Mouse (Mus musculus) forebrain, postnatal 0 days (tissue): ENCODE measurements around the gene Myh9. TPM values are rescaled to one million over a fixed set of nuclear protein-coding genes. Genes with fewer than 3 reads are reported as not detected.
"Not testable (repeated sequence)": the region's sequence is repeated elsewhere in the genome, so short reads cannot be mapped to it uniquely, and the experiment has no call there.

Experiments used
- ATAC-seq: fragments of 200-750 bp; cut with Nextera tagmentation; 2 replicates; pipeline ENCODE4 v1.8.0; 2017; ENCODE audit warnings: mild to moderate bottlenecking, moderate library complexity
- DNase-seq: peaks from one replicate; pipeline ENCODE4 v3.0.0-alpha.2; 2015
- H3K27ac ChIP-seq: fragments of 300-500 bp; sonication (generic); 2 replicates; pipeline ENCODE4 v1.5.1; 2014; ENCODE audit warnings: low read depth, mild to moderate bottlenecking, antibody characterized with exemption, low read length, moderate library complexity, mixed read lengths
- H3K27me3 ChIP-seq: fragments of 300-500 bp; sonication (generic); 2 replicates; pipeline ENCODE4 v1.6.1; 2014; ENCODE audit warnings: mild to moderate bottlenecking, low read length, mixed read lengths; ENCODE audit not compliant: insufficient read depth
- H3K36me3 ChIP-seq: fragments of 300-500 bp; sonication (generic); 2 replicates; pipeline ENCODE4 v1.6.1; 2014; ENCODE audit warnings: mild to moderate bottlenecking, moderate library complexity; ENCODE audit not compliant: insufficient read depth
- H3K4me1 ChIP-seq: fragments of 300-500 bp; sonication (generic); 2 replicates; pipeline ENCODE4 v1.6.1; 2014; ENCODE audit warnings: antibody characterized with exemption; ENCODE audit not compliant: insufficient read depth
- H3K4me2 ChIP-seq: fragments of 300-500 bp; sonication (generic); 2 replicates; pipeline ENCODE4 v1.6.1; 2014; ENCODE audit warnings: low read depth, mild to moderate bottlenecking, moderate library complexity
- H3K4me3 ChIP-seq: fragments of 300-500 bp; sonication (generic); 2 replicates; pipeline ENCODE4 v1.5.1; 2014; ENCODE audit warnings: low read depth, low read length, mixed read lengths
- H3K9ac ChIP-seq: fragments of 300-500 bp; sonication (generic); 2 replicates; pipeline ENCODE4 v1.6.1; 2014; ENCODE audit warnings: mild to moderate bottlenecking
- H3K9me3 ChIP-seq: fragments of 300-500 bp; sonication (generic); 2 replicates; pipeline ENCODE4 v1.6.1; 2016; ENCODE audit warnings: low read length
- CTCF ChIP-seq: sonication (generic); IDR thresholded peaks from 2 replicates; pipeline ENCODE4 v1.5.1; 2016; ENCODE audit warnings: antibody characterized with exemption, control low read depth, low read depth
- WGBS: fragments of 180-500 bp; shearing (Covaris S2); extraction: QIAGEN DNeasy Blood & Tissue Kit; methylation state at CpG from one replicate; pipeline ENCODE4 v1.1.7; 2014; 5-methylcytosine and 5-hydroxymethylcytosine counted together
- polyA plus RNA-seq: library from polyadenylated mRNA; unstranded; fragments of >200 nt; fragmentation: Nextera tagmentation; extraction: Ambion mirVana; gene quantifications from 2 replicates; pipeline ENCODE4 v1.2.1, GENCODE M21; 2015
- total RNA-seq: library from RNA; depleted of rRNA; stranded (reverse); fragments of >200 nt; gene quantifications from 2 replicates; pipeline ENCODE4 v1.2.3, GENCODE M21; 2014

Gene Myh9
- total and polyA plus RNA-seq, 2 experiments from 2014 or later, result 7.2 to 35.2 TPM

DNA sequence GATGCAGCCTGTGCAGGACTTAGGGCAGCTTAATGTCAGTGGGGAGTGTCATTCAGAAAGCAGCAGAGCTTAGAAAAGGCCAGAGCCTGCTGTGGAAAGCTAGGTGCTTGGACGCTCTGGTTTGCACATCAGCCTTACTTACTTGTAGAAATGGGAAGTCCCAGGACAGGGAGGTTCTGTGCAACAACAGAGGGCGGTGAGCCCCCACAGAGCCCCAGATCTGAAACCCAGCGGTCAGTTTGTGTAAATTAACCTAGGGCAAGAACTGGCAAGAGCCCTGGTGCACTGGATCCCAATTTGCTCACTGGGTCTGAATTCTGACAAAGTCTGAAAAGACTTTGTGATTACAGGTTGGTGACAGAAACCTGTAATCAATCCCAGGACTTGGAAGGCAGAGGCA, 5.1 kb upstream of the Myh9 start:
- H3K4me1 ChIP-seq, result no peaks in the 10 kb centered on the region
- WGBS, result 75% methylated on average over 3 of the region's 3 CpGs
- DNase-seq, result no peak

DNA sequence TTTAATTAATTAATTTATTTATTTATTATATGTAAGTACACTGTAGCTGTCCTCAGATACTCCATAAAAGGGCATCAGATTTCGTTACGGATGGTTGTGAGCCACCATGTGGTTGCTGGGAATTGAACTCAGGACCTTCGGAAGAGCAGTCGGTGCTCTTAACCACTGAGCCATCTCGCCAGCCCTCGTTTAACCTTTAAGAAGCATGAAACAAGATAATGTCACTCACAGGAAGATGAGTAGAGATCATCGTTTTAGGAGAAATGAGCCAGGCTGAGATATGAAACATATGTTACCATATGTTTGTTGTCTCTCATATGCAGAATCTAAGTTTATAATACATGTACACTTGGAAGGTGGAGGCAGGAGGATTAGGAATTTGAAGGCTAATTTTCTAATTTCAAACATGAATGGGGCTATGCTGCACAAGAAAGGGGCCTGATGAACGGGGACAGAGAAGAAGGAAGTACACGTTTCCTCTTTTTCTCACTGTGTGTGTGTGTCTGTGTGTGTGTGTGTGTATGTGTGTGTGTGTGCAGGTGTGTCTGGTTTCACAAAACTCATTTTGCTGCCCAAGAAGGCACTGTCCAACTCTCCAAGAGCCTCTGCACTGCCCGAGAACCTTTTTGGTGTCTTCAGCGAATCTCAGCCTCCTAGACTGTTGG, 4.1 kb upstream of the Myh9 start:
- 87% methylated on average over 11 of the region's 11 CpGs for WGBS
- DNase-seq, H3K9ac ChIP-seq, H3K4me2 ChIP-seq, H3K36me3 ChIP-seq, H3K4me1 ChIP-seq, H3K9me3 ChIP-seq, H3K27me3 ChIP-seq, H3K4me3 ChIP-seq, H3K27ac ChIP-seq, ATAC-seq: not testable (repeated sequence)

More for the DNA sequence above, 5.1 kb upstream of the Myh9 start:
- Histone ChIP-seq H3K9ac (no peak overlapping the region), H3K4me2 (no peak overlapping the region), H3K4me3 (no peak overlapping the region), H3K9me3 (no peaks in the 10 kb centered on the region), H3K27me3 (no peaks in the 10 kb centered on the region), H3K36me3 (no peaks in the 10 kb centered on the region), H3K27ac (no peak overlapping the region)
- no peak for TF ChIP-seq CTCF
- ATAC-seq, result no peak

DNA sequence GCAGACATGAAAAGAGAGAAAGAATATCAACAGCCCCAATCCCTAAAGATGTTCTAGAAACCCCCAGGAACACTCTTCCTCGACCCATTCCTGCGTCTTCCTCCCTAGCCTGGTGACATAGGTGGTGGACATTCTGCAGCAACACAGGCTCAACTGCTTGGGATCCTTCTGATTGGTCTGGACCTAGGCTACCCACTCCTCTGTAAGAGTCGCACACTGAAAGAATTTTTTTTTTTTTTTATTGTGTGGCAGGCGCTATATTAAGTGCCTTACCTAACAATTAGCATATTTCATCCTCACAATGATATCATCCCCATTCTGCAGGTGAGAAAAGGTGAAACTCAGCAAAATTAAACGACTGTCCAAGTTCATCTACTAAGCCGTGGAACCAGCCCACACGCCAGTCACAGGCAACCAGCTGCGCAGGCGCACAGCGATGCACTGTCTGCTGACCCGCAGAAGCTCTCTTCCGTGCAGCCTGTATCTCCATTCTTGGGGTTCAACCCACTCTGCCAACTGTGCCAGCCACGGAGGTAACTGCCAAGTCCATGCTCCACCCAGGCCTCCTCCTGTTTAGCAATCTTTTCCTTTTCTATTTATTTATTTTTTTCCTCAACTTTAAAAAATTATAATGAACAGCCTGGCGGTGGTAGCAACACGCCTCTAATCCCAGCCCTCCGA, 3.1 kb upstream of the Myh9 start:
- H3K4me1 ChIP-seq, result peaks cover 5% of the 10 kb centered on the region; the same call in 1 of the 2 replicates
- H3K4me3 ChIP-seq, result no peak overlapping the region
- no peak for ATAC-seq
- H3K9me3 ChIP-seq, result no peaks in the 10 kb centered on the region
- WGBS, result 83% methylated on average over 16 of the region's 16 CpGs
- H3K4me2 ChIP-seq, result no peak overlapping the region
- no peaks in the 10 kb centered on the region for H3K27me3 ChIP-seq
- no peaks in the 10 kb centered on the region for H3K36me3 ChIP-seq
- DNase-seq, result no peak
- TF ChIP-seq CTCF, result no peak
- no peak overlapping the region for H3K27ac ChIP-seq
- H3K9ac ChIP-seq, result no peak overlapping the region

DNA sequence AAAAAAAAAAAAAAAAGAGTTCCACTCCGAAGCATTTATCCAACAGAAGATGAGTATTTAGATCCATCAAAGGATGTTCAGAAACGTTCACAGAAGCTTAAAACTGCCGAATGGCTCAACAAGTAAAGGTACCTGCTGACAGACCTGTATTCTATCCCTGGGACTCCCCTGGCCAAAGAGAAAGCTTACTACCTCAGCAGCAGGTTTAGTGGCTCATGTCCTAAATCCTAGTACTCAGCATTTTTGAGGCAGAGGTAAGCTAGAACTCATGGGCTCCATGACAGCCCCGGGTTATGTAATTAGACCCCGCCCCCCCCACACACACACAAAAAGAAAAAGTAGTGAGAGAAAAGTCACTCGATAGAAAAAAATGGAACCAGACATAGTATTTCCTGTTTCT, 2.1 kb upstream of the Myh9 start:
- WGBS, result 79% methylated on average over 6 of the region's 6 CpGs
- DNase-seq (no peak), ATAC-seq (no peak)
- Histone ChIP-seq H3K36me3 (no peaks in the 10 kb centered on the region), H3K9me3 (no peaks in the 10 kb centered on the region), H3K4me2 (no peak overlapping the region), H3K4me3 (no peak overlapping the region), H3K4me1 (peaks cover 11% of the 10 kb centered on the region; the same call in 1 of the 2 replicates), H3K27me3 (no peaks in the 10 kb centered on the region), H3K27ac (no peak overlapping the region), H3K9ac (no peak overlapping the region)
- TF ChIP-seq CTCF, result no peak

DNA sequence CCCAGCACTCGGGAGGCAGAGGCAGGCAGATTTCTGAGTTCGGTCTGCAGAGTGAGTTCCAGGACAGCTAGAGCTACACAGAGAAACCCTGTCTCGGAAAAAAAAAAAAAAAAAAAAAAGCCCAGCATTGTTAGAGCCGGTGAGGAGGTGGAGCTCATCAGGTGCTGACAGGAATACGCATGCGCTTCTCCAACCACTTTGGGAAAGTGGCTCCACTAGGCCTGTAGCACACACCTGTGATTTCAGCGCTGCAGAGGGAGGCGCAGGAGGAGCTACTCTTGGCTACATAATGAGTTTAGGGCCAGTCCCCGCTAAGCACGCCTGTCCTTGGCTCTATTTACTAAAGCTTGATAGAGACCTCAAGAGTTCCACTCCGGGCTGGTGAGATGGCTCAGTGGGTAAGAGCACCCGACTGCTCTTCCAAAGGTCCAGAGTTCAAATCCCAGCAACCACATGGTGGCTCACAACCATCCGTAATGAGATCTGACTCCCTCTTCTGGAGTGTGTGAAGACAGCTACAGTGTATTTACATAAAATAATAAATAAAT, 1.6 kb upstream of the Myh9 start:
- peaks cover 14% of the 10 kb centered on the region; the same call in 1 of the 2 replicates for H3K4me1 ChIP-seq
- DNase-seq, H3K4me2 ChIP-seq, H3K9ac ChIP-seq, H3K4me3 ChIP-seq, ATAC-seq, H3K27ac ChIP-seq, H3K9me3 ChIP-seq, H3K36me3 ChIP-seq, H3K27me3 ChIP-seq: not testable (repeated sequence)
- WGBS, result 73% methylated on average over 12 of the region's 13 CpGs

DNA sequence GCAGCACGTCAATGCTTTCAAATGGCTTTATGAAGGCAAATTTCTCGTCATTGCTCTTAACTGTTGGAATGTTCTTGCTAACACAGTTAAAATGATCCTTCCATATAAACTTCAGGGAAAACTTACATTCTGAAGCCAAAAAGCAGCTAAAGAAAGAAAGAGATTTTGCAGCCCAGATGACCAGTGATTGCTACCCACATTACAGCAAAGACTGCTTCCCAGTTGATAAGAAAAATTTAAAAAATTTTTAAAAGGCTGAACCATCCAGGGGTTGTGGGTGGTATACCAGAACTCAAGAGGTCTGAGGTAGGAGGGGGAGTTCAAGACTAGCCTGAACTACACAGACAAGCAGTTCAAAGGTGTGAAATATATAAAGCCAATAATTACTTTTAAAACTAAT, 1.1 kb upstream of the Myh9 start:
- Histone ChIP-seq H3K36me3 (no peaks in the 10 kb centered on the region), H3K27me3 (no peaks in the 10 kb centered on the region), H3K9ac (no peak overlapping the region), H3K4me1 (peaks cover 16% of the 10 kb centered on the region; the same call in 1 of the 2 replicates), H3K4me3 (no peak overlapping the region), H3K9me3 (no peaks in the 10 kb centered on the region), H3K27ac (no peak overlapping the region), H3K4me2 (peak overlapping the region; percentile 62; the same call in 1 of the 2 replicates)
- WGBS, result 31% methylated on average over 2 of the region's 2 CpGs
- no peak for DNase-seq
- no peak for ATAC-seq
- no peak for TF ChIP-seq CTCF

DNA sequence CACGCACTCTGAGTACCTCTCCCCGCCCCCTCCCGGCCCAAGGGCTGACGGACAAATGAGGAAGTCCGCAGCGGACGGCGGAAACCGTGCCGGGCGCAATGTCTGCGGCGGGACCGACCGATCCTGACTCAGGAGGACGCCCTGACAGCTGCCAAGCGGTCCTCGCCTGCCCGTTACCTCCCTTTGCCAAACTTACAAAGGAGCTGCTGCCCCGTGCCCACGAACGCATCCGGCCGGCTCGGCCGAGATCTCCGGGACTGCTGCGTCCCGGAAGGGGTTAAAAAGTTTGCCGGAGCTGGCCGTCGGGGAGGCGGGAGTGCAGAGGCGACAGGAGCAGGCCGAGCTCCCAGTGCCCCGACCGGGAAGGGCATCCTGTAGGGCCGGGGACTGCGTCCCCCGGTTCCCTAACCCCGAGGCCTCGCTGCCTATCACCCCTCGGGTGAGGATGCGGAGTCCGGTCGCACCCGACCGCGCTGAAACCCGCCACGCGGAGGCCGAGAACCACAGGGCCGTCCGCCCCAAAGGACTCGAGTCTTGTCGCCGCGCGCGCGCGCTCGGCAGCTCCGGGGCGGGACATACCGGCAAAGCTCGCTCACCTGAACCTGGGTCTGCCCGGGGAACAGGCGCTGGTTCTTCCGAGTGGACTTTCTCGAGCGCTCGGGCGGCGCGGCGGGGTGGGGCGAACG, 471 bp downstream of the Myh9 start:
- no peak for DNase-seq
- H3K9ac ChIP-seq, result peak overlapping the region; percentile 73
- TF ChIP-seq CTCF, result peak; percentile 7; the same call in 1 of the 2 replicates
- no peaks in the 10 kb centered on the region for H3K36me3 ChIP-seq
- peaks cover 16% of the 10 kb centered on the region for H3K4me1 ChIP-seq
- 3% methylated on average over 80 of the region's 80 CpGs for WGBS
- H3K27me3 ChIP-seq, result no peaks in the 10 kb centered on the region
- H3K27ac ChIP-seq, result peak overlapping the region; percentile 81
- H3K4me2 ChIP-seq, result peak overlapping the region; percentile 94
- peak; percentile 57 for ATAC-seq
- no peaks in the 10 kb centered on the region for H3K9me3 ChIP-seq
- peak overlapping the region; percentile 75 for H3K4me3 ChIP-seq
